Mouse (Mus musculus): Measurements from ENCODE around the gene Naa25.

DNA sequence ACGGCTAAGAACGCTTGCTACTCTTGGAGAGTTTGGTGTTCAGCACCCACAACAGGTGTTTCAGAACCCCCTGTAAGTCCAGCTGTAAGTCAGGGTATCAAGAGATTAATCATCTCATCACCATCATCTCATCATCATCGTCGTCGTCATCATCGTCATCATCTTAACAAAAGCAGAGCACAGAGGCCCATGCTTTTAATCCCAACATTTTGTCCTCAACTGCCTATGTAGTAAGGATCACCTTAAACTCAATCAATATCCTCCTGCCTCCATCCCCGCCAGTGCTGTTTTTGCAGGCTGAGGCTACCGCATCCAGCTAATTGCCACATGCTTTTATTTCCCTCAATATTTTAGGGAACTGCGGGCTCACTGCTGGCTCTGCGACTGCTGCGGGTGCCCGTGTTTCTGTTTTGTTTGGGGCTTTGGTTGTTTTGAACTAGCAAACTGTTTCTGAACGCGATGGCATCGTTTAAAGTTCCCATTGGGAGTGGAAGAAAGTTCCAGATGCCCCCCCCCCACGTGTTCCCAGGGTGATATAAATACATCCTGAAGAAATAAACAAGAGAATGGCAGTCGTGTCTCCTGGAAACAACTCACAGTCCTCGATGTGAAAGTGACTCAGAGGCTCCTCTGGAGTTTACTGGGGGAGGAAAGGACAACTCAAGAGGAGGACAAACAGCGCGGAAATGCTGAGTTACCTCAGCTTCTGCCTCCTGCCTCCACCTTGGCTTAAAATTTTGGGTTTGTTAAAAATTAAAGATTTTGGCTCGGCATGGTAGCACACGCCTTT is 11.4 kb upstream of the Naa25 start:
- TF ChIP-seq CTCF (IDR thresholded peaks at IDR 0.05; ENCODE audit: insufficient read depth, low read length) (no peak), POLR2A (IDR thresholded peaks at IDR 0.05; ENCODE audit: borderline replicate concordance, extremely low read depth, low read depth, low read length) (no peak)

Measured in lung, adult 2 months (tissue).